Mouse (Mus musculus): ENCODE measurements around the gene Luzp1.

Luzp1 gene

GRCm38 (mm10) chr4:136546279-136547045 is 76.9 kb downstream of the Luzp1 start:
- no peak for DNase-seq (ENCODE audit: low read depth, low spot score)

GRCm38 (mm10) chr4:136547721-136548120 is 78.2 kb downstream of the Luzp1 start:
- DNase-seq (ENCODE audit: low read depth, low spot score): no peak

DNA sequence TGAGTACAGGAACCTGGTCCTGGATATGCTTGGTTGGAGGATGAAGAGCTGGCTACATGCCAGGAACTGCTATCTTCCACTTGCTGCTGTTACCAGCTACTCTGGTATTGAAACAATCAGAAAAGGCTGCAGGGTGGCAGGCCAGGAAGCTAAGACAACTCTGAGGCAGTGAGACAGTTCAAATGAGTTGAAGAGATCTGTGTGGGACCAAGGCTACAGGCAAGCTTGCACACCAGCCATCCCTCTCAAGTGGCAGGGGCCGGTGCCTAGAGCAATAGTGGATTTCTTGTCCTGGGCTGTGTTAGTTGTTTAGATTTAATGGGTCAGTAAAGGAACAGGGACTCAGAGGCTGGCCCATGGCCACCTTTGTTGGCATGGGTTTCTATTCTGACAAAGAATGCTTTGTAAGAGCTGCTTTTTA is 78.8 kb downstream of the Luzp1 start:
- no peak for DNase-seq (ENCODE audit: low read depth, low spot score)

DNA sequence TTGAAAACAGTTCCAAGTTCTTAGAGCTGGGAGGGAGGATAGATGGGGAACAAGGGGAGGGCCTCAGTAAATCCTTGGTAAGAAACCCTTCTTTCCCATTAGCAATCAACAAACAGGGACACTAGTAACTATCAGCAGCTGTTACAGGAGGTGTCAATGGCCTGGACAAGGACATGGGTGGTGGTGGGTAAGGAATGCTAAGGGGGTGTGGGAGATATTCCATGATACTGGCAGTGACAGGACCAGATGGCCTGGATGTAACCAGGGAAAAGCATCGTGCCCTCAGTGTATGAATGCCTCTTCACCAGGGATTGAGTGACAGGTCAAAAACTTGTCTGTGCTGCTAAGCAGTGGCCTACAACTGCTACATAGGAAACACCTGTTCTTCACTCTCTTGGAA is 83.5 kb downstream of the Luzp1 start:
- no peak for DNase-seq (ENCODE audit: low read depth, low spot score)

- DNase-seq (ENCODE audit: low read depth, low spot score): no peak
Observed at GRCm38 (mm10) chr4:136557638-136558037, 88.1 kb downstream of the Luzp1 start.

DNA sequence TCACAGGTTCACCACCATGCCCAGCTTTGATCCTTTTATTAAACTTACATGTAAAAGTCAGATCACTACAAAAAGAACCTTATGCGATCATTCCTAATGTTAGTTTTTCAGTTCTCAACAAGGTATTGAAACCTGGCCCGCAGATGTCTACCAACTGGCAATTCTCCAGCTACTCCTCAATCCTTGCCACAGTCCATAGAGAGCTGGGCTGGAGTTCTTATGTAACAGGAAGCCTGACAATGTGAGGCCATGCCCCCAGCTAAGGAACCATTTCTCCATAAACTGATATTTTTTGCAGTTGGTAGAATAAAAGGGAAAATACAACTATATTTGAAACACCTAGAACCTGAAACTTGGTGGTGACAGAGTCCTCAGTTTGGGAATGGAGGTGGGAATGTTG is 90.1 kb downstream of the Luzp1 start:
- no peak for DNase-seq (ENCODE audit: low read depth, low spot score)

DNA sequence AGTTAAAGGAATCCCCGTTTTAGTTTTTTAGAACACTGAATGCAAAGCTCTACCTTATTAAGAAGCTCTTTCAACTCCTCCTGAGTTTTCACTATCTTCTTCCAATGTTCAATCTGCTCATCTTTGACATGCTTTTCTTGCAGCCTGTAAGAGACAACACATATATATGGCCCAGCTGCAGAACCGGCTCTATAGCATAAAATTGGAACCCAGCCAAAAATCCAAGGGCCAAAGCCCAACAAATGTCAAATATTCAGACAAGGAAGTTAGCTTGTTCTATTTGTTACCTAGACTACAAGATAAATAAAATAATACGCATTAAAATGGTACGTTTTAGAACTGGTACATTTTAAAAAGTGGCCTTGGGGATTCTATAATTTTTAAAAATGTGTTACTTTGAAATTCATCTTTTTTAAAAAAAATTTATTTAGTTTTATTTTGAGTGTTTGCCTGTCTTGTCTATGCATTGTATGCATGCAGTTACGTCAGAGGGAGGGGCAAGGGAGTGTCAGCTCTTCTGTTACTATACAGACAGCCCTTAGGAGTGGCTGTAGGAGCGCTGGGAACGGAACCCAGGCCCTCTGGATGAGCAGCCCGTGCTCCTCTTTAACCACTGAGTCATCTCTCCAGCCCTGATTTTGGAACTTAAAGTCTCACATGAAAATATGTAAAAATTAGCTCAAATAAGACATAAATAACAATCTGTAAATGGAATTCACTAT is 90.9 kb downstream of the Luzp1 start:
- DNase-seq (ENCODE audit: low read depth, low spot score): no peak

- no peak for DNase-seq (ENCODE audit: low read depth, low spot score)
Observed at GRCm38 (mm10) chr4:136562755-136563154, 93.2 kb downstream of the Luzp1 start.

DNA sequence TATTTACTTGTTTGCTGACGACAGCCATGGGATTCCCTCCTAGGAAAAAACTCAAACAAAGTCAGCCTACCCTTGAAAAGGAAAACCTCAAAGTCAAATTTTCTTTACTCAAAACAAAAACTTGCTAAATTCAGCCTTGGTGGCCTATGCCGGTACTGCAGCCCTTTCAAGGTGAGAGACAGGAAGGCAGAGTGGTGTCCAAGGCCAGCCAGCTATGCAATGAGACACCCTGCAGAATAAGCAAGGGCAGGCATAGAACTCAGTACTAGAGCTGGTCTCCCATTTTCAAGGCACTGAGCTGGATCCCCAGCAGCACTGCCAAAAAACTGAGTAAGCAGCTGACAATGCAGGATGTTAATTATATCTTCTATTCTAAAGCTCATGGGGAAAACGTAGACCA is 99.1 kb downstream of the Luzp1 start:
- peak; percentile 46 for DNase-seq (ENCODE audit: low read depth, low spot score)

DNA sequence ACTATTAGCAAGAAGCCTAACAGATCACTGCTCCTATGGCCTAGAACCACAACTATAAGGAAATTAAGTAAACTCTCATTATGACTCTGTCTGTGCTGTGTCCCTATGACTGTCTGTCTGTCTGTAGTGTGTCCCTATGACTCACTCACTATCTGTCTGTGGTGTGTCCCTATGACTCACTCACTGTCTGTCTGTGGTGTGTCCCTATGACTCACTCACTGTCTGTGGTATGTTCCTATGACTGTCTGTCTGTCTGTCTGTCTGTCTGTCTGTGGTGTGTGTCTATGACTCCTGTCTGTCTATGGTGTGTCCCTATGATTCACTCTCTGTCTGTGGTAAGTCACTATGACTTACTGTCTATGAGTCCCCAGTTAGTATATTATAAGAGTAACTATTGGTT is 100.4 kb downstream of the Luzp1 start:
- DNase-seq (ENCODE audit: low read depth, low spot score): no peak

- DNase-seq (ENCODE audit: low read depth, low spot score): no peak
Observed at GRCm38 (mm10) chr4:136581885-136582284, 112.3 kb downstream of the Luzp1 start.

GRCm38 (mm10) chr4:136587221-136587827 is 117.8 kb downstream of the Luzp1 start:
- DNase-seq (ENCODE audit: low read depth, low spot score): no peak

DNA sequence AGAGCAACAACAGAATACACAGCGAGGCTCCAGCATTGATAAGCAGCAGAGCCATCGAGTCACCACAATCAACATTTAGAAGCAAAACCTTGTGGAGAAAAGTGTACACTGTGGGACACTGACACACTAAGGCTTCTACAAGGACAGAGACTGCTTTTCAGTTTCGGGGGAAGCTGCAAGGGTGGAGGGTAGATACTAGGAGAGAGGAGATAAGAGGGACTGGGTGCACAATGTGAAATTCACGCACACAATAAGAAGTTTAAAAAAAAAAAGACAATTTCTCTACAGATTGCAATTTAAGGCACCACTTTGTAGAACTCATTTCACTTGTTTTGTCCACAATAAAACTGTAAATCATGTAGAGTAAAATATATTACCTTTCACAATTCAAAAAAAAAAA is 118.4 kb downstream of the Luzp1 start:
- no peak for DNase-seq (ENCODE audit: low read depth, low spot score)

GRCm38 (mm10) chr4:136592111-136592510 is 122.5 kb downstream of the Luzp1 start:
- no peak for DNase-seq (ENCODE audit: low read depth, low spot score)

DNA sequence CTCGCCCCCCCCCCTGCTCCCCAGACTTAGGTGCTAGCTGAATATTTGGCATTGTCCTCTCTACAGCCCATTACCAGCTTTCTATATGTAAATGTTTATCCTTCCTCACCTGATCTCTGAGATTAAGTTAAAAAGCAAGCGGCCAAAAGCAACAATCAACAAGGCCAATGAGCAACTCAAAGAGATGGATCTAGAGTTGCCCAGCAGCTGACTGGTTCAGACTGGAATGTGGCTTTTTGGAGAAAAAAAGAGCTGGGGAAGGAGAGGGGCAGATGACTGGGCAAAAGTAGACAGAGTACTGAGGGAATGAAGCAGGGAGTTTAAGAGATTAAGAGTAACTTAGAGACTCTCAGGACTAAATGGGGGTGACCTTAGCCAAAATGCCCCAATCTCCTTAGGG is 124.4 kb downstream of the Luzp1 start:
- DNase-seq (ENCODE audit: low read depth, low spot score): peak; percentile 74

- no peak for DNase-seq (ENCODE audit: low read depth, low spot score)
Observed at GRCm38 (mm10) chr4:136595221-136595620, 125.7 kb downstream of the Luzp1 start.

DNA sequence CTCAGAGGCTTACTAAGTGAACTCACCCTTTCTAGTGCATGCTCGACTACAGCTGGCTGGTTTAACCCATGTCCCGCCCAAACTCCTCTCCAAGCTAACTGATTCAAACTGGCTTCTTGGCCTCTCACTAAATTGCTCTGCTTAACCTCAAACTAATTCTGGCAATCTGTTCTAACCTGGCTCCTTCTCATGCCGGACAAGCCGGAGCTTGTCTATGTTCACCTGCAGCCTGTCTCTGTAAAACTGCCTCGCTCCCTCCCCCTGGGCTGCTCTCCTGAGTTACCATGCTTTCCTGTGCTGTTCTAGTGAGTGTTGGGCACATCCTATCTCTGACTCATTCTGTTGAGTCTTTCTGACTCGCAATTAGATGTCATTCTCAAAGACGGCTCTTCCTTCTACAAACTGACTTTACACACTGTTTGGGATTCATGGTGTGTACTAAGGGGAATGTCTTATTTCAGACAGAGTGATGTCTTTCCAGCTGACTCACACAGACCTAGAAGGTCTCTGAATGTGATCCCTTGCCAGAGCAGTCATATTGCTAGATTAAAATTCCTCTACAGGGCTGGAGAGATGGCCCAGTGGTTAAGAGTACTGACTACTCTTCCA is 128.8 kb downstream of the Luzp1 start:
- DNase-seq (ENCODE audit: low read depth, low spot score): peak; percentile 28

DNA sequence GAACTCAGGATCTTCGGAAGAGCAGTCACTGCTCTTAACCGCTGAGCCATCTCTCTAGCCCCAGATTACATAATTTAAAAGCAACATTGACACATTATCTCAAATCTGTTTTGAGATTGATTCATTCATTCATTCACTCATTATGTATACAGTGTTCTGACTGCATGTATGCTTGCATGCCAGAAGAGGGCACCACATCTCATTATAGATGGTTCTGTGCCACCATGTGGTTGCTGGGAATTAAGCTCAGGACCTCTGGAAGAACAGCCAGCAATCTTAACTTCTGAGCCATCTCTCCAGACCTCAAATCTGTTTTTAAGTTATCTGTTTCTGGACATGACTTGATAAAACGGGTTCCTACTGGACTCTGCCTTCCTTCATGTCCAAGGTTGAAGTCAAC is 130.3 kb downstream of the Luzp1 start:
- DNase-seq (ENCODE audit: low read depth, low spot score): peak; percentile 79

DNA sequence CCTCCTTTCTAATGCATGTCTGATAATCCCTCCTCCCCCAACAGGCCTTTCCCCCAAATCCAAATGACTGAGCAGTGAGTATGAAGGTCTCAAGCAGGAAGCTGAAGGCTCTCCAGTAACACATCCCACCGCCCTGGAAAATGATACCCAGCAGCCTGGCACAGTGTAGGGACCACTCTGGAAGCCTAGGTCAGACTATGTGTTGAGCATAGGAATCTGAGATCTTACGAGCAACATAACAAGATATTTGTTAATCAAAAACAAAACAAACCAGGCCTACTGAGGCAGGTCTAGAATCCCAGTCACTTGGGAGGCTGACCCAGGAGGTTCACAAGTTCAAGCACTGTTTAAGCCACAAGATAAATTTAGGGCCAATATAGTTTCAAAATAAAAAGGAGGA is 131.0 kb downstream of the Luzp1 start:
- DNase-seq (ENCODE audit: low read depth, low spot score): no peak

DNA sequence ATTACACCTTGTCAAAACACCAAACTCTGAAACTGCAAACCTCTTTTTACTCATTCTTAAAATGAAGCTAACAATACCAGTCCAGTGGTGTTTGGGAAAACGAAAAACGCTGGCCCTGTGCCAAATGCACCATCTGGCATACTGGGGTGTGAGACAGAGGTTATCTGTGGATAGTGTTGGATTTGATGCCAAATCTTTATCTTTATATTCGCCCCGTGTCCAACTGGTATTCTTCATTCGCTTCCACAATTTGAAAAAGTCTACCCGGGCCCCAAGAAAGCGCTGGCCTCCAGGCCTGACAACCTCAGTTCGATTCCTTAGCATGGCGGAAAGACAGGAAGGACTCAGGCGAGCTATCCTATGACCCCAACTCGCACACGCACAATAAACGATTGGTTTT is 131.9 kb downstream of the Luzp1 start:
- DNase-seq (ENCODE audit: low read depth, low spot score): no peak

- DNase-seq (ENCODE audit: low read depth, low spot score): peak; percentile 64
Observed at GRCm38 (mm10) chr4:136602018-136602554, 132.5 kb downstream of the Luzp1 start.

GRCm38 (mm10) chr4:136602568-136602967 is 133.0 kb downstream of the Luzp1 start, which contains the start of gene Kdm1a:
Gene Kdm1a (minus strand): TSS chr4:136602723.
- DNase-seq (ENCODE audit: low read depth, low spot score): peak; percentile 97

Measured in ES-CJ7 (cell line).